Mouse (Mus musculus): ENCODE results near the gene Khdc4.
A peak's percentile ranks its signal among the peaks of the same experiment; 100 is the strongest.
"Not testable (repeated sequence)": the region's sequence is repeated elsewhere in the genome, so short reads cannot be mapped to it uniquely, and the experiment has no call there.

Khdc4 gene

GRCm38 (mm10) chr3:88700247-88700646 is 14.6 kb downstream of the Khdc4 start:
- Histone ChIP-seq H3K4me1 (replicated peaks; ENCODE audit: low read depth, low read length) (no peaks in the 10 kb centered on the region), H3K9me3 (ENCODE audit: low read length) (no peaks in the 10 kb centered on the region), H3K27me3 (ENCODE audit: insufficient read depth, low read length) (no peaks in the 10 kb centered on the region), H3K4me3 (replicated peaks; ENCODE audit: low read length) (no peak overlapping the region), H3K36me3 (ENCODE audit: insufficient read depth, low read length) (peaks cover 98% of the 10 kb centered on the region)
- TF ChIP-seq CTCF (conservative IDR thresholded peaks at IDR 0.05; ENCODE audit: low read length) (no peak), NANOG (IDR thresholded peaks at IDR 0.05; ENCODE audit: borderline replicate concordance, low read length) (no peak), POU5F1 (IDR thresholded peaks at IDR 0.05; ENCODE audit: borderline replicate concordance, low read length) (no peak)

GRCm38 (mm10) chr3:88701222-88701621 is 15.6 kb downstream of the Khdc4 start:
- H3K4me3 ChIP-seq (replicated peaks; ENCODE audit: low read length) = no peak overlapping the region
- TF ChIP-seq NANOG (IDR thresholded peaks at IDR 0.05; ENCODE audit: borderline replicate concordance, low read length) (no peak), CTCF (conservative IDR thresholded peaks at IDR 0.05; ENCODE audit: low read length) (no peak), POU5F1 (IDR thresholded peaks at IDR 0.05; ENCODE audit: borderline replicate concordance, low read length) (no peak)
- H3K4me1 ChIP-seq (replicated peaks; ENCODE audit: low read depth, low read length) = no peaks in the 10 kb centered on the region
- H3K36me3 ChIP-seq (ENCODE audit: insufficient read depth, low read length) = peaks cover 98% of the 10 kb centered on the region
- H3K9me3 ChIP-seq (ENCODE audit: low read length) = no peaks in the 10 kb centered on the region
- H3K27me3 ChIP-seq (ENCODE audit: insufficient read depth, low read length) = no peaks in the 10 kb centered on the region

- Histone ChIP-seq H3K36me3 (ENCODE audit: insufficient read depth, low read length) (peaks cover 57% of the 10 kb centered on the region), H3K27me3 (ENCODE audit: insufficient read depth, low read length) (no peaks in the 10 kb centered on the region), H3K4me3 (replicated peaks; ENCODE audit: low read length) (no peak overlapping the region), H3K9me3 (ENCODE audit: low read length) (no peaks in the 10 kb centered on the region), H3K4me1 (replicated peaks; ENCODE audit: low read depth, low read length) (peaks cover 20% of the 10 kb centered on the region)
- TF ChIP-seq POU5F1 (IDR thresholded peaks at IDR 0.05; ENCODE audit: borderline replicate concordance, low read length) (no peak), CTCF (conservative IDR thresholded peaks at IDR 0.05; ENCODE audit: low read length) (no peak), NANOG (IDR thresholded peaks at IDR 0.05; ENCODE audit: borderline replicate concordance, low read length) (no peak)
Measured at GRCm38 (mm10) chr3:88713709-88714108, 28.1 kb downstream of the Khdc4 start.

- Histone ChIP-seq H3K36me3 (ENCODE audit: insufficient read depth, low read length) (peaks cover 50% of the 10 kb centered on the region), H3K27me3 (ENCODE audit: insufficient read depth, low read length) (no peaks in the 10 kb centered on the region), H3K4me3 (replicated peaks; ENCODE audit: low read length) (no peak overlapping the region), H3K4me1 (replicated peaks; ENCODE audit: low read depth, low read length) (peaks cover 29% of the 10 kb centered on the region), H3K9me3 (ENCODE audit: low read length) (no peaks in the 10 kb centered on the region)
- no peak for TF ChIP-seq CTCF (conservative IDR thresholded peaks at IDR 0.05; ENCODE audit: low read length)
- no peak for TF ChIP-seq NANOG (IDR thresholded peaks at IDR 0.05; ENCODE audit: borderline replicate concordance, low read length)
- TF ChIP-seq POU5F1 (IDR thresholded peaks at IDR 0.05; ENCODE audit: borderline replicate concordance, low read length) = no peak
Measured at GRCm38 (mm10) chr3:88714725-88715124, 29.1 kb downstream of the Khdc4 start.

GRCm38 (mm10) chr3:88715716-88716115 is 30.1 kb downstream of the Khdc4 start:
- H3K27me3 ChIP-seq (ENCODE audit: insufficient read depth, low read length); H3K4me3 ChIP-seq (replicated peaks; ENCODE audit: low read length); H3K9me3 ChIP-seq (ENCODE audit: low read length): not testable (repeated sequence)
- H3K4me1 ChIP-seq (replicated peaks; ENCODE audit: low read depth, low read length) = peaks cover 29% of the 10 kb centered on the region
- H3K36me3 ChIP-seq (ENCODE audit: insufficient read depth, low read length) = peaks cover 46% of the 10 kb centered on the region

GRCm38 (mm10) chr3:88716399-88717197 is 31.0 kb downstream of the Khdc4 start, which contains the start of gene Rit1:
Gene Rit1, plus strand, starts transcription at chr3:88716838.
- Histone ChIP-seq H3K4me1 (replicated peaks; ENCODE audit: low read depth, low read length) (peaks cover 29% of the 10 kb centered on the region), H3K36me3 (ENCODE audit: insufficient read depth, low read length) (peaks cover 41% of the 10 kb centered on the region), H3K9me3 (ENCODE audit: low read length) (no peaks in the 10 kb centered on the region), H3K27me3 (ENCODE audit: insufficient read depth, low read length) (no peaks in the 10 kb centered on the region), H3K4me3 (replicated peaks; ENCODE audit: low read length) (peak within 1 kb of the TSS; percentile 82)
- no peak for TF ChIP-seq NANOG (IDR thresholded peaks at IDR 0.05; ENCODE audit: borderline replicate concordance, low read length)
- no peak for TF ChIP-seq CTCF (conservative IDR thresholded peaks at IDR 0.05; ENCODE audit: low read length)
- no peak for TF ChIP-seq POU5F1 (IDR thresholded peaks at IDR 0.05; ENCODE audit: borderline replicate concordance, low read length)

- Histone ChIP-seq H3K36me3 (ENCODE audit: insufficient read depth, low read length) (peaks cover 34% of the 10 kb centered on the region), H3K4me3 (replicated peaks; ENCODE audit: low read length) (peak overlapping the region; percentile 82)
- TF ChIP-seq CTCF (conservative IDR thresholded peaks at IDR 0.05; ENCODE audit: low read length) = no peak
- no peak for TF ChIP-seq NANOG (IDR thresholded peaks at IDR 0.05; ENCODE audit: borderline replicate concordance, low read length)
- no peak for TF ChIP-seq POU5F1 (IDR thresholded peaks at IDR 0.05; ENCODE audit: borderline replicate concordance, low read length)
Measured at GRCm38 (mm10) chr3:88717198-88717798, 31.7 kb downstream of the Khdc4 start.

GRCm38 (mm10) chr3:88717831-88718230 is 32.2 kb downstream of the Khdc4 start:
- no peak overlapping the region for H3K4me3 ChIP-seq (replicated peaks; ENCODE audit: low read length)
- peaks cover 29% of the 10 kb centered on the region for H3K36me3 ChIP-seq (ENCODE audit: insufficient read depth, low read length)
- H3K4me1 ChIP-seq (replicated peaks; ENCODE audit: low read depth, low read length) = peaks cover 29% of the 10 kb centered on the region
- no peaks in the 10 kb centered on the region for H3K27me3 ChIP-seq (ENCODE audit: insufficient read depth, low read length)
- TF ChIP-seq CTCF (conservative IDR thresholded peaks at IDR 0.05; ENCODE audit: low read length) (no peak), POU5F1 (IDR thresholded peaks at IDR 0.05; ENCODE audit: borderline replicate concordance, low read length) (no peak), NANOG (IDR thresholded peaks at IDR 0.05; ENCODE audit: borderline replicate concordance, low read length) (no peak)
- H3K9me3 ChIP-seq (ENCODE audit: low read length) = no peaks in the 10 kb centered on the region

More at GRCm38 (mm10) chr3:88717198-88717798, 31.7 kb downstream of the Khdc4 start:
- peaks cover 29% of the 10 kb centered on the region for H3K4me1 ChIP-seq (replicated peaks; ENCODE audit: low read depth, low read length)
- H3K9me3 ChIP-seq (ENCODE audit: low read length) = no peaks in the 10 kb centered on the region
- no peaks in the 10 kb centered on the region for H3K27me3 ChIP-seq (ENCODE audit: insufficient read depth, low read length)
